25 mouse cellular contexts compared by ENCODE assay signal in the genomic region with DNA sequence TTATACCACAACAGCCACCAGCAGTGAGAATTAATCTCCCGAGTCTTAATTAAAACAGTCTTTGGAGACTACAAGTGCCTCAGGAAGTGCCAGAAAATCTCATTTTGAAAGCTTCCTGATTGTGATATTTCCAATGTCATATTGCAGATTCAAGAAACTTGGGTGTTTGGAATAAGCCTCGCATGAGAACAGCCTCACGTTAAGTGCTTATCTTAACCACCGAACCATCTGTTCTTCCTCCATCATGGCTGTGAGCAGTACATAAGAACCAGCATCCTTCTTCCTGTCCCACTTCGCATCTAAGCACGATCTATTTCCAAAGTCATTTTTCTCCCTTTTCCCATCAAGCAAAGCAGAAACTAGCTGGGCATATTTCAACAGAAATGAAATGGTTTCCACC.
A peak's percentile ranks its signal among the peaks of the same experiment; 100 is the strongest.
DNase-seq lines count a peak whose midpoint lies in the region; ATAC-seq and TF ChIP-seq lines count a peak whose summit lies in the region.
"Had no signal": no experiment of that assay in that cellular context is flagged by ENCODE, and none has a peak within 500 bp of the region (broad histone marks: within the 10 kb centered on the region; RNA-seq: fewer than 3 reads in every experiment).

No protein-coding gene starts in this region.

- H3K27me3 ChIP-seq in forebrain, postnatal 0 days (ENCODE audit: insufficient read depth, low read length), result no peaks in the 10 kb centered on the region
- H3K27me3 ChIP-seq in forebrain, embryonic 11.5 days (ENCODE audit: control insufficient read depth, insufficient read depth, low read length), result no peaks in the 10 kb centered on the region
- H3K27me3 ChIP-seq: embryonic facial prominence, embryonic 13.5 days; hindbrain, embryonic 12.5 days; hindbrain, embryonic 15.5 days had no signal

- TF ChIP-seq CTCF in forebrain, postnatal 0 days (IDR thresholded peaks at IDR 0.05; ENCODE audit: low read depth), result no peak
- no peak for TF ChIP-seq CTCF in left cerebral cortex, adult 2 months (IDR thresholded peaks at IDR 0.05)
- TF ChIP-seq CTCF in brain, embryonic 14.5 days (IDR thresholded peaks at IDR 0.05; ENCODE audit: borderline replicate concordance, extremely low read depth, insufficient read depth, insufficient read length), result no peak

- H3K27ac ChIP-seq in forebrain, postnatal 0 days (ENCODE audit: low read depth, low read length), result peak overlapping the region; percentile 21; the same call in 1 of the 2 replicates
- no peak overlapping the region for H3K27ac ChIP-seq in forebrain, embryonic 11.5 days (ENCODE audit: low read depth, low read length)
- H3K27ac ChIP-seq in left cerebral cortex, adult 2 months, result peak overlapping the region; percentile 24
- H3K27ac ChIP-seq: embryonic facial prominence, embryonic 10.5 days; embryonic facial prominence, embryonic 13.5 days; gastrocnemius, adult 2 months; hindbrain, embryonic 12.5 days; hindbrain, embryonic 15.5 days had no signal

- no peak overlapping the region for H3K4me3 ChIP-seq in forebrain, postnatal 0 days (ENCODE audit: low read depth, low read length)
- no peak overlapping the region for H3K4me3 ChIP-seq in forebrain, embryonic 11.5 days (ENCODE audit: low read depth, low read length)
- no peak overlapping the region for H3K4me3 ChIP-seq in left cerebral cortex, adult 2 months
- H3K4me3 ChIP-seq: embryonic facial prominence, embryonic 10.5 days; embryonic facial prominence, embryonic 13.5 days; erythroblast, embryonic 14.5 days; gastrocnemius, adult 2 months; hindbrain, embryonic 12.5 days; hindbrain, embryonic 15.5 days had no signal

- peak; percentile 44 for DNase-seq in forebrain, postnatal 0 days
- DNase-seq in forebrain, embryonic 11.5 days (ENCODE audit: low spot score), result no peak
- no peak for DNase-seq in left cerebral cortex, adult 2 months (ENCODE audit: extremely low spot score in 1 of 2, low spot score in 2 of 2)
- no peak for DNase-seq in left cerebral cortex, postnatal 36 days (ENCODE audit: low spot score in 2 of 2)
- peak; percentile 81 for DNase-seq in brain, adult 2 months (ENCODE audit: low read depth, low spot score)
- DNase-seq in brain, embryonic 14.5 days (ENCODE audit: low read depth), result peak; percentile 47
- DNase-seq in testis, postnatal 10 days (ENCODE audit: low spot score), result no peak
- DNase-seq in adrenal gland, postnatal 10 days, result no peak
- DNase-seq: adrenal gland, adult 2 months; adrenal gland, postnatal 25 days; cerebellum, adult 11 months; cerebellum, adult 2 months; cerebellum, adult 9-11 months; cerebellum, postnatal 25 days; embryo, embryonic 11 days; gastrocnemius, adult 2 months; gastrocnemius, postnatal 14 days; heart, adult 11 months had no signal

- WGBS in forebrain, postnatal 0 days, result 55% methylated on average over 6 of the region's 6 CpGs
- 91% methylated on average over 6 of the region's 6 CpGs for WGBS in forebrain, embryonic 11.5 days

- 0 out of 2 replicates have a peak overlapping the region, but pooled peaks have one; percentile 3 for H3K4me2 ChIP-seq in forebrain, postnatal 0 days (ENCODE audit: low read depth)
- no peak overlapping the region for H3K4me2 ChIP-seq in forebrain, embryonic 11.5 days (ENCODE audit: low read depth, low read length, severe bottlenecking)
- H3K4me2 ChIP-seq: embryonic facial prominence, embryonic 13.5 days; heart, embryonic 11.5 days; hindbrain, embryonic 12.5 days; hindbrain, embryonic 15.5 days had no signal

- no peak for TF ChIP-seq POLR2A in brain, embryonic 14.5 days (IDR thresholded peaks at IDR 0.05; ENCODE audit: borderline replicate concordance, extremely low read depth, insufficient read depth, insufficient read length, poor library complexity, severe bottlenecking)

- no peaks in the 10 kb centered on the region for H3K36me3 ChIP-seq in forebrain, postnatal 0 days (ENCODE audit: insufficient read depth)
- H3K36me3 ChIP-seq in forebrain, embryonic 11.5 days (ENCODE audit: control insufficient read depth, insufficient read depth, low read length), result no peaks in the 10 kb centered on the region
- H3K36me3 ChIP-seq: embryonic facial prominence, embryonic 10.5 days; embryonic facial prominence, embryonic 13.5 days; hindbrain, embryonic 12.5 days; hindbrain, embryonic 15.5 days had no signal

- H3K4me1 ChIP-seq in forebrain, postnatal 0 days (ENCODE audit: insufficient read depth), result no peaks in the 10 kb centered on the region
- no peaks in the 10 kb centered on the region for H3K4me1 ChIP-seq in forebrain, embryonic 11.5 days (replicated peaks; ENCODE audit: control insufficient read depth, insufficient read depth, low read length)
- H3K4me1 ChIP-seq: embryonic facial prominence, embryonic 10.5 days; embryonic facial prominence, embryonic 13.5 days; hindbrain, embryonic 12.5 days; hindbrain, embryonic 15.5 days had no signal

- intact Hi-C loops in left cerebral cortex, adult 2 months (cut with DNase I), result no loop called here
- intact Hi-C loops in left cerebral cortex, postnatal 36 days (cut with DNase I), result no loop called here

- no peak overlapping the region for H3K9ac ChIP-seq in forebrain, postnatal 0 days
- no peak overlapping the region for H3K9ac ChIP-seq in forebrain, embryonic 11.5 days (ENCODE audit: low read length)
- H3K9ac ChIP-seq: embryonic facial prominence, embryonic 13.5 days; hindbrain, embryonic 12.5 days; hindbrain, embryonic 15.5 days had no signal

- ATAC-seq in forebrain, postnatal 0 days, result peak; percentile 85
- no peak for ATAC-seq in forebrain, embryonic 11.5 days (replicated peaks; ENCODE audit: low FRiP score)
- ATAC-seq: CD4-positive, CD25-positive, alpha-beta regulatory T cell, adult 4 months had no signal

- H3K9me3 ChIP-seq in forebrain, postnatal 0 days (ENCODE audit: low read length), result no peaks in the 10 kb centered on the region
- H3K9me3 ChIP-seq in forebrain, embryonic 11.5 days (ENCODE audit: control insufficient read depth, low read length), result no peaks in the 10 kb centered on the region
- H3K9me3 ChIP-seq: embryonic facial prominence, embryonic 10.5 days; embryonic facial prominence, embryonic 13.5 days; hindbrain, embryonic 12.5 days; hindbrain, embryonic 15.5 days had no signal

Comparison
In these comparisons a context has a peak if more than half of its experiments do, and no peak if none do; other contexts are left out.
1. DNase-seq: peak in forebrain, postnatal 0 days (single experiment), brain, adult 2 months (single experiment) and brain, embryonic 14.5 days (single experiment); none in forebrain, embryonic 11.5 days (single experiment), left cerebral cortex, adult 2 months (0 of 2), left cerebral cortex, postnatal 36 days (0 of 2), testis, postnatal 10 days (single experiment) and adrenal gland, postnatal 10 days (single experiment).